Mouse (Mus musculus) gastrocnemius, adult 2 months (tissue): Measurements from ENCODE around the gene Rbbp4. TPM values are rescaled to one million over a fixed set of nuclear protein-coding genes. Genes with fewer than 3 reads are reported as not detected.
"Not testable (repeated sequence)": the region's sequence is repeated elsewhere in the genome, so short reads cannot be mapped to it uniquely, and the experiment has no call there.

Experiments used
- DNase-seq: peaks from one replicate; pipeline ENCODE4 v3.0.0; 2022
- H3K27ac ChIP-seq: fragments of 200-600 bp; 2 replicates; pipeline ENCODE4 v1.8.1; 2022; ENCODE audit warnings: mild to moderate bottlenecking
- H3K4me3 ChIP-seq: fragments of 200-600 bp; 2 replicates; pipeline ENCODE4 v1.8.1; 2022; ENCODE audit warnings: mild to moderate bottlenecking, moderate library complexity
- CTCF ChIP-seq: fragments of 200-600 bp; IDR thresholded peaks from 2 replicates; pipeline ENCODE4 v1.8.1; 2022; ENCODE audit warnings: antibody characterized with exemption, mild to moderate bottlenecking, moderate library complexity
- intact Hi-C: fragments of 180-260 bp; cut with DNase I; formaldehyde crosslinking; loops from one replicate; pipeline ENCODE4 v1.15.1; 2025
- total RNA-seq, 2 experiments: library from RNA; stranded (reverse); gene quantifications; 2 replicates each; pipeline ENCODE4 v1.2.3; 2021

Rbbp4 gene
- total RNA-seq, 2 experiments from 2014 or later = 38.5 to 46.9 TPM

DNA sequence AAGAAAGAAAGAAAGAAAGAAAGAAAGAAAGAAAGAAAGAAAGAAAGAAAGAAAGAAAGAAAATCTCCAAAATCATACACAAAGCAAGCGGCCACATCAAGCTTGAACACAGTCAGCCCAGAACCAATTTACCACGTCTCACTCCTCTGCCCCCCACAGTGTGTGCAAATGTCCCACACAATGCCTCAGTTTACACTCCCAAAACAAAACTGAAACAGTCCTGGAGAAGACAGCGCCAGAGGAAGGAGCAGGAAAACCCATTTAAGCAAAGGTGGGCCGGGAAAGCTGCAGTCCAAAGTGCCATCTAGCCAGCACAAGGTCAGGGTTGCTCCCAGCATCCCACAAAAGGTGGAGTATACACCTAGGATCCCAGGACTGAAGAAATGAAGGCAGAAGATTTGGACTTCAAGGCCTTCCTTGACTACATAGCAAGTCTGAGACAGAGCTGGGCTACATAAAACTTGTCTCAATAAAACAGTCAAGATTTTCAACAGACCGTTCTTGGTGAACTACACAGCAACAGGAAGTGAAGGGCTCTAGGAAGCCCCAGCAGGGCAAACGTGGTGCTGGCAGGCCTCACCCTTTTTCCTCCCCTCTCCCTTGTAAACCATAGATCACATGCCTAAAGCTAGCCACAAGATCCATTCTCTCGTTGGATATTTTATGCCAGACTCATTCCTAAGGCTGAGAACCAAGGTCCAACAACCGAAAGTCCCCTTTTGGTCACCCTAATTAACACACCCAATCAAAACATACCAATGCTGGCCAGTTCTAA, 38.2 kb upstream of the Rbbp4 start:
- DNase-seq = no peak
- H3K4me3 ChIP-seq = no peak overlapping the region
- intact Hi-C loops = no loop called here
- no peak overlapping the region for H3K27ac ChIP-seq
- TF ChIP-seq CTCF = no peak

DNA sequence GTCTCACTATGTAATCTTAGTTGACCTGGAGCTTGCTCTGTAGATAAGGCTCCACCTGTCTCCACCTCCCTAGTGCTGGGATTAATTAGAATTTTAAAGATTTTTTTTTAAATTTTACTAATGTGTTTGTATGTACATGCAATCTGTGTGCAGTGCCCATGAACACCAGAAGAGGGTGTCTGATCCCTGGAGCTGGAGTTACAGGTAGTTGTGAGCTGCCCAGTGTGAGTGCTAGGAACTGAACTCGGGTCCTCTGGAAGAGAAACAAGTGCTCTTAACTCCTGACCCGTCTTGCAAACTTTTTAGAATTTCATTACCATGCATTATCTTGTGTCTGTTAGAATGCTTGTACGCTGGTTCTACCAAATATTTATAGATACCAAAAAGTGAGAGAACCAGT, 36.2 kb upstream of the Rbbp4 start:
- no peak overlapping the region for H3K27ac ChIP-seq
- H3K4me3 ChIP-seq = no peak overlapping the region
- intact Hi-C loops = no loop called here
- TF ChIP-seq CTCF = no peak; the same call in 1 of the 2 replicates
- DNase-seq = no peak

DNA sequence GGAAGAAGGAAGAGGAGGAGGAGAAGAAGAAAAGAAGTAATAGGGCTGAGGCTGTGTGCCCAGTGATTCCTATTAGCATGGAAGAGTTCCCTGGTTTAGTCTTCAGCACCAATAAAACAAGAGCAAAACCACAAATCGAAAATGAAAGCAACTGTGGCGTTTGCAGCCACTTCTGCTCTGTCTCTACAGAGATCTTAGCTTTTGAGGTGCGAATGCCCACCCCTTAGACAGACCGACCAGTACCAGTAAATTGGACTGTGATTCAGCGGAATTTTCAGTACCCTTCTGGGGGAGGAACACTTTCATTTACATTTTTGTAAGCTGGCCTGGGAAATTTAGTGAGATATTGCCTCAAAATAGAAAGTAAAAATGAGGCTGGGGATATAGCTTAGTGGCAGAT, 30.1 kb upstream of the Rbbp4 start:
- TF ChIP-seq CTCF = no peak
- peak overlapping the region; percentile 37 for H3K4me3 ChIP-seq
- DNase-seq = no peak
- peak overlapping the region; percentile 41; the same call in 1 of the 2 replicates for H3K27ac ChIP-seq
- intact Hi-C loops = no loop called here

DNA sequence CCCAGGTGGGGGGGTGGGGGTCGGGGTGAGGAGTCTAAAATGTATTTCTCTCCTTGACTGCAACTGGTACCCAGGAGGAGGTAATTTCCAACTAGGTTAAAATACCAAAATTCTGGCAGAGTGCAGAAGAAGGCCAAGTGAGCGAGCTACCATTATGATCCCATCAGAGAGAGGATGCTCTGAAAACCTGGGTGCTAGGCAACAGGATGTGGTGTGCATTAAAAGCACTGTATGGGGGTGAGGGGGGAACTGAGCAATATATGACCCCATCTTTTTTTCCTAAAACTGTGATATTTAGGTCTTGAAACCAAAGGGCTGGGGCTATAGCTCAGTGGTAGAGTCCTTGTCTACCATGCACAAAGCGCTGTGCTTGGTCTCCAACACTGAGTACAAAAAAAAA, 29.2 kb upstream of the Rbbp4 start:
- no peak for TF ChIP-seq CTCF
- no peak overlapping the region for H3K4me3 ChIP-seq
- no peak overlapping the region for H3K27ac ChIP-seq
- no peak for DNase-seq
- intact Hi-C loops = no loop called here

DNA sequence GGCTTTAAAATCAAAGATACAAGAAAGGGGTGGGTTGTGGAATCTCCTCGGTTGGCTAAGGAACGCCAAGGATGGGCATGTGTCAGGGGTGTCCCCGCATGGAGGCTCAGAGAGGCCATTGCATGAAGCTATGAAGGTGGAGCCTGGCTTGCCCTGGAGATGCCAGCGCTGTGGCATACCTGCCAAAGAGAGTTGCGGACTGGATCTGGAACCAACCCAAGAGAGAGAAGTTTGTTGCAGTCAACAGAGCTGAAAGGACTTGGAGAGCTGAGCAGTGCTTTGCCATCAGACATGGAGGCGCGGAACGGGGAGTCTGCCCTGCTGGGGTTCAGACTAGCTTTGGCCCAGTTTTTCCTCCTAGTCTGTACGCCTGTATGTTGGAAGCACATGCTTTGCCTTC, 28.3 kb upstream of the Rbbp4 start:
- TF ChIP-seq CTCF = no peak
- intact Hi-C loops = no loop called here
- Histone ChIP-seq H3K27ac (no peak overlapping the region), H3K4me3 (no peak overlapping the region)
- no peak for DNase-seq

DNA sequence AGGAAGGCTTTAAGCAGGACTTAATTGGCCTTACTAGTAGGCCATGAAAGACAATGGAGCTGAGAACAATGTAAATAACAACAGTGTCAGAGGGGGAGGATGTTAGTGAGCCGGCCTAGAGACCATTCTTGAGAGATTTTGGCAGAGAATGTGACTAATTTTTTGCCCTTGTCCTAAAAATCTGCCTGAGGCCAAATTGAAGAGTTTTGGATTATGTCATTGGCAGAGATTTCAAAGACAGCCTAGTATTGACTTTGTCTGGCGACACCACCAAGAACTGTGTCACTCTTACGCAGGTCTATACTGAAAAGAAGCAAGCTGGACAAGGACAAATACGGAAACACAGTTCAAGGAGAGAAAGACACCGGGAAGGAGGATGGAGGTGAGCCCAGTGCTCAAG, 27.6 kb upstream of the Rbbp4 start:
- intact Hi-C loops = no loop called here
- no peak for DNase-seq
- no peak for TF ChIP-seq CTCF
- H3K27ac ChIP-seq = no peak overlapping the region
- H3K4me3 ChIP-seq = no peak overlapping the region

DNA sequence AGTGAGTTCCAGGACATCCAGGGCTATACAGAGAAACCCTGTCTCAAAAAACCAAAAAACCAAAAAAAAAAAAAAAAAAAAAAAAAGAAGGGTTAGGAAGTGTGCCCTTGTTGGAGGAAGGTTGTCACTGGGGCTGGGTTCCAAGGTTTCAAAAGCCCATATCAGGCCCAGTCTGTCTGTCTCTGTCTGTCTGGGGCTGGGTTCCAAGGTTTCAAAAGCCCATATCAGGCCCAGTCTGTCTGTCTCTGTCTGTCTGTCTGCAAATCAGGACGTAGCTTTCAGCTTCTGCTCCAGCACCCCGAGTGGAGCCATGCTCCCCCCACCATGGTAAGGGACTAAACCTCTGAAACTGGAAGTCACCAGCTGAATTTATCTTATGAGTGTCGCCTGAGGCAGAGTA, 27.1 kb upstream of the Rbbp4 start:
- H3K27ac ChIP-seq, H3K4me3 ChIP-seq, DNase-seq, intact Hi-C loops: not testable (repeated sequence)

DNA sequence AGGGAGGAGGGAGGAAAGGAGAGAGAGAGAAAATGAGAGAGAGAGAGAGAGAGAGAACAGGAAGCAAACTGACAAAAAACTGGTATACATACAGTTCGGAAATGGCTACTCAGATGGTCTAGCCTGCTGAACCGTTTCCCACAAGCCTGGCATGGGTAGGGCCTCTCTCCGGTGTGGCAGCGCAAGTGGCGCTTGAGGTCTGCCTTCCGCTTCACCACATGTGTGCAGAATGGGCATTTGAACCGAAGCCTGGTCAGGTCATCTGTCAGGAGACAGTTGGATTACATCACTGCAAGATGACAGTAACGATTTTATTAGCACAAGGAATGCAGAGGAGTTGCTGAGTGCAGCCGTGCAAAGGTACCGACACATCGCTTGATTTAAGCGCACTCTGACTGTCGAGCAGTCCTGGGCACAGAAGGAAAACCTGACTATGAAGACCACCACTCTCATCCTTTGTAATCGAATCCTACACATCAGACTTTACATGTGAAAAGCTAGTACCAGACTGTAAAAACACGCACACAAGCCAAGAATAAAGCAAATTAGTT, 22.5 kb upstream of the Rbbp4 start:
- no peak for TF ChIP-seq CTCF
- H3K4me3 ChIP-seq = no peak overlapping the region
- intact Hi-C loops = no loop called here
- H3K27ac ChIP-seq = no peak overlapping the region
- DNase-seq = no peak

DNA sequence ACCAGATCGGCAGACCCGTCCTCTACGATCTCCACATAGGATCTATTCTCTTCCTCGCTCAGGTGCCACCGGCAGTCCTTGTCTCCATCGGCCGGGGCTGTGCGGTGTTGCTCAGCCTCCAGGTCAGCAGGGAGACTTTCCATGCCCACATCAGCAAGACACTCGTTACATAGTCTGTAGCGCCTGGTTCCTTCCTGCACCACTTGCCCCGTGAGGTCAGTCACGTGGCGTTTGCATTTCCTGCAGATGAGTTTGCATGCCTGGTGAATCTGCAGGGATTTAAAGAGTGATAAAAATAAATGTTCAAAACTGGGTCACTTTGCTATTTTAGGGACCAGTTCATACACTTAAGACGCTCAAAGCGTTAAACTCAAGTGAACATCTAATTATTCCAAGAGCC, 19.1 kb upstream of the Rbbp4 start:
- no peak for TF ChIP-seq CTCF
- 0 out of 2 replicates have a peak overlapping the region, but pooled peaks have one; percentile 12 for H3K27ac ChIP-seq
- DNase-seq = peak; percentile 22
- peak overlapping the region; percentile 46 for H3K4me3 ChIP-seq
- intact Hi-C loops = no loop called here

DNA sequence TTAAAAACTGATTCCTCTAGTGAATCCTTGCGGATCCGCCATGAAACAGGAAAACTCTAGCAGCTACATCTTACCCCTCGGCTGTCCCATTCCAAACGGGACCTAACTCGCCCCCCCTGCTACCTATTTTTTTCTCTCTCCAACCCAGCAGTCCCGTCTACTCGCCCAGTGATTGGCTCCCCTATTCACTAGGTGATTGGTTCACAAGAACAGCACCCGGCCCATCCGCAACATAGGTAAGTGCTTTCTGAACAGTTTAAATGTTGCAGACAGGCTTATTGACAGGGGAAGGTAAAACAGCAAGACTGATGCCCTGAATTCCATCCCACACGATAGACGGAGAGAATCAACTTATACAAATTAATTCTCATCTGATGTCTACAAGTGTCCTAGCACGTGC, 18.0 kb upstream of the Rbbp4 start:
- TF ChIP-seq CTCF = no peak
- Histone ChIP-seq H3K4me3 (no peak overlapping the region), H3K27ac (no peak overlapping the region)
- no peak for DNase-seq
- intact Hi-C loops = no loop called here

DNA sequence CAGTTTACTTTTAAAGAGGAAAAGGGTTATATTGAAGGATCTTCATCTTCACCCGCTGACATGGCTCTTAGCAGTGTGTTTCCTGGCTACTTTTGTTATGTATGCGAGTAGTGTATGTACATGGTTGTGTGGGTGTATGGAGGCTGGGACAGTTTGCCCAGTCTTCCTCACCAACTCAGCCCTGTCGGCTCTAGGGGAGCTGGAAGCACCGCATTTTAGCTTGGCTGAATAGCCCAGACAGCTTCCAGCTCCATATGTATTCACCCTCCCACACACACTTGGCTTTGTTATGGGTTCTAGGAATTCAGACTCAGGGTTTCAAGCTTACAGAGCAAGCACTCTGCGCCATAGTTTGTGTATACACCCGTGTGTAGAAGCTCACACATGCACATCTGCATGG, 15.9 kb upstream of the Rbbp4 start:
- DNase-seq = no peak
- TF ChIP-seq CTCF = no peak
- H3K27ac ChIP-seq = no peak overlapping the region
- H3K4me3 ChIP-seq = no peak overlapping the region
- intact Hi-C loops = loop anchor here (1.0 kb wide), 1 partner anchor 100 kb away; no protein-coding TSS in a partner anchor

DNA sequence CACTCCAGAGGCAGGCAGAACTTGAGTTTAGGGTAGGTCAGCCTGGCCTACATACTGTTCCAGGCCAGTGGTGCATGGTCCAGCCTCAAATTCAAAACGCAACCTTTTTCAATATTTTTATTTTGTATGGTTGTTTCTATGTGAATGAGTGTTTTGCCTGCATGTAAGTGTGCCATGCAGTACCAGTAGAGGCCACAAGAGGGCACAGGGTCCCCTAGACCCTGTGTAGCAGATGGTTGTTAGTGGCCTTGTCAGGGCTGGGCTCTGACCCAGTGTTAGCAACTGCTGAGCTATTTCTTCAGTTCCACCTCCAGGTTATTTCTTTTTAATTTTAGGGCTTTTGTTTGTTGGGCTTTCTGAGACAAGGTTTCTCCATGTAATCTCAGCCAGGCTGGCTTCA, 15.5 kb upstream of the Rbbp4 start:
- intact Hi-C loops = loop anchor here (1.0 kb wide), 2 partner anchors 101 to 105 kb away; no protein-coding TSS in a partner anchor
- peak; percentile 94 for TF ChIP-seq CTCF
- H3K4me3 ChIP-seq = no peak overlapping the region

DNA sequence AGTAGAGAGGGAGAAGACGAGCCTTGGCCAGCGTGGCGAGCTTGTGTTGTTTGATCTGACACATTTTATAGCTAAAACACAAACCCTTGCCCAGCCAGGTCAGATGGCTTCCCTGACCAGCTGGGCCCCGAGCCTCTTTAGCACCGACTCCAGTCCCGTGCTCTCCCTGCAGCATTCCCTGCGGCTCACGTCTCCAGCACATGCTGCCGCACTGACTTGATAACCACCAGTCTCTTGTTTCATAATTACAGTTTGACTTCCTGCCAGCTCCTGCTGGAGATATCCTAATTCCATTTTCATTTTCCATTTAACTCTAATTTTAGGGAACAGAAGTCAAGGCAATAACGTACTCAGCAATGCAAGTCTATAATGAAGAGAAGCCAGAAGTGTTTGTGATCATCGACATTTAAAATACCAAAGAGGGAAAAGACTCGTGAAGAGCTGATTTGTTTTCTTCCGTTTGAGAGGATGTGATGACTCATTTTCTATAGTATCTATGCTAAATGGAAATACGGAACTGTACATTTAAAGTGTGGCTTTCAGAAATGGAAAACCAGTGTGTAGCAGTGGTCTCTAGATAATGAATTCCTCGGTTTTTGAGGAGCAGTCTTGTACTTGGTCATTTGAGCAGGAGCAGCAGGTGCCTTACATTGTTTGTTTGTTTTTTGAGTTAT, 11.4 kb upstream of the Rbbp4 start:
- TF ChIP-seq CTCF = no peak
- H3K4me3 ChIP-seq = no peak overlapping the region
- intact Hi-C loops = no loop called here
- DNase-seq = no peak
- no peak overlapping the region for H3K27ac ChIP-seq

More for the DNA sequence above, 15.5 kb upstream of the Rbbp4 start:
- no peak overlapping the region for H3K27ac ChIP-seq
- DNase-seq = peak; percentile 81
